Mouse (Mus musculus) spleen, adult 2 months (tissue): ENCODE data around the gene Proser1.

ENCODE experiments used
- CTCF ChIP-seq: fragments of 200-500 bp; IDR thresholded peaks from 2 replicates; pipeline ENCODE4 v1.5.1; 2011; ENCODE audit warnings: mild to moderate bottlenecking, inconsistent platforms; ENCODE audit not compliant: insufficient read depth, insufficient read length, insufficient replicate concordance; ENCODE audit errors: extremely low read depth
- POLR2A ChIP-seq: fragments of 200-500 bp; IDR thresholded peaks from 2 replicates; pipeline ENCODE4 v1.6.1; 2011; ENCODE audit warnings: low read depth, low read length, inconsistent platforms

GRCm38 (mm10) chr3:53463765-53464114 is 274 bp downstream of the Proser1 start:
- TF ChIP-seq POLR2A, result no peak
- TF ChIP-seq CTCF, result no peak
